Comparison of ENCODE assay signal across 31 mouse cellular contexts in genomic region chr5:15603008-15603407, GRCm38 (mm10). TPM values are rescaled to one million over a fixed set of nuclear protein-coding genes. Genes with fewer than 3 reads are reported as not detected.
"Had no signal": no experiment of that assay in that cellular context is flagged by ENCODE, and none has a peak within 500 bp of the region (broad histone marks: within the 10 kb centered on the region; RNA-seq: fewer than 3 reads in every experiment).

No protein-coding gene starts in this region.

RNA-seq across cellular contexts. Expression of gene Speer4d, which starts 15.9 kb away (rescaled TPM):
- total RNA-seq: common myeloid progenitor, adult 5-6 weeks; forebrain, postnatal 0 days; gastrocnemius, adult 18-20 months; gastrocnemius, adult 2 months; gastrocnemius, adult 8-10 months; gastrocnemius, postnatal 10 days; gastrocnemius, postnatal 14 days; gastrocnemius, postnatal 25 days; gastrocnemius, postnatal 36 days; gastrocnemius, postnatal 4 days; granulocyte monocyte progenitor cell, adult 5-6 weeks; heart, adult 18-20 months; heart, adult 2 months had no signal
- polyA plus RNA-seq: cortical plate, adult 2 months; embryonic facial prominence, embryonic 10.5 days; embryonic facial prominence, embryonic 12.5 days; embryonic facial prominence, embryonic 13.5 days; embryonic facial prominence, embryonic 14.5 days; embryonic facial prominence, embryonic 15.5 days; erythroblast, embryonic 14.5 days; forebrain, embryonic 10.5 days; forebrain, embryonic 11.5 days; forebrain, embryonic 12.5 days; forebrain, embryonic 13.5 days; forebrain, embryonic 14.5 days; forebrain, embryonic 15.5 days; forebrain, embryonic 16.5 days; forebrain, postnatal 0 days; frontal cortex, adult 2 months; gonadal fat pad, adult 2 months; heart, adult 2 months had no signal

RNA-seq across cellular contexts. Expression of gene Gm21083, which starts 25.9 kb away (rescaled TPM):
- total RNA-seq: common myeloid progenitor, adult 5-6 weeks; forebrain, postnatal 0 days; gastrocnemius, adult 18-20 months; gastrocnemius, adult 2 months; gastrocnemius, adult 8-10 months; gastrocnemius, postnatal 10 days; gastrocnemius, postnatal 14 days; gastrocnemius, postnatal 25 days; gastrocnemius, postnatal 36 days; gastrocnemius, postnatal 4 days; granulocyte monocyte progenitor cell, adult 5-6 weeks; heart, adult 18-20 months; heart, adult 2 months; heart, adult 8-10 months had no signal
- polyA plus RNA-seq: cerebellum, adult 2 months; cortical plate, adult 2 months; embryonic facial prominence, embryonic 10.5 days; embryonic facial prominence, embryonic 12.5 days; embryonic facial prominence, embryonic 13.5 days; embryonic facial prominence, embryonic 14.5 days; embryonic facial prominence, embryonic 15.5 days; erythroblast, embryonic 14.5 days; forebrain, embryonic 10.5 days; forebrain, embryonic 11.5 days; forebrain, embryonic 12.5 days; forebrain, embryonic 13.5 days; forebrain, embryonic 14.5 days; forebrain, embryonic 15.5 days; forebrain, embryonic 16.5 days; forebrain, postnatal 0 days; frontal cortex, adult 2 months; gonadal fat pad, adult 2 months; heart, adult 2 months had no signal

RNA-seq across cellular contexts. Expression of gene 4930572O03Rik, which starts 53.9 kb away (rescaled TPM):
- total RNA-seq: common myeloid progenitor, adult 5-6 weeks; forebrain, postnatal 0 days; gastrocnemius, adult 18-20 months; gastrocnemius, adult 2 months; gastrocnemius, adult 8-10 months; gastrocnemius, postnatal 10 days; gastrocnemius, postnatal 14 days; gastrocnemius, postnatal 25 days; gastrocnemius, postnatal 36 days; gastrocnemius, postnatal 4 days; granulocyte monocyte progenitor cell, adult 5-6 weeks; heart, adult 18-20 months; heart, adult 2 months; heart, adult 8-10 months had no signal
- polyA plus RNA-seq: cerebellum, adult 2 months; cortical plate, adult 2 months; embryonic facial prominence, embryonic 10.5 days; embryonic facial prominence, embryonic 12.5 days; embryonic facial prominence, embryonic 13.5 days; embryonic facial prominence, embryonic 14.5 days; embryonic facial prominence, embryonic 15.5 days; erythroblast, embryonic 14.5 days; forebrain, embryonic 10.5 days; forebrain, embryonic 11.5 days; forebrain, embryonic 12.5 days; forebrain, embryonic 13.5 days; forebrain, embryonic 14.5 days; forebrain, embryonic 15.5 days; forebrain, embryonic 16.5 days; forebrain, postnatal 0 days; frontal cortex, adult 2 months; gonadal fat pad, adult 2 months; heart, adult 2 months had no signal
